Mouse (Mus musculus) erythroblast, embryonic 14.5 days (primary cell): ENCODE measurements around the gene Wdr11.

ENCODE experiments used
- GATA1 ChIP-seq: IDR thresholded peaks from 2 replicates; pipeline ENCODE4 v1.6.1; 2012; ENCODE audit warnings: low read length, inconsistent platforms, mixed read lengths
- TAL1 ChIP-seq: IDR thresholded peaks from 3 replicates; pipeline ENCODE4 v1.6.1; 2012; ENCODE audit warnings: low read length, inconsistent platforms, mixed read lengths

DNA sequence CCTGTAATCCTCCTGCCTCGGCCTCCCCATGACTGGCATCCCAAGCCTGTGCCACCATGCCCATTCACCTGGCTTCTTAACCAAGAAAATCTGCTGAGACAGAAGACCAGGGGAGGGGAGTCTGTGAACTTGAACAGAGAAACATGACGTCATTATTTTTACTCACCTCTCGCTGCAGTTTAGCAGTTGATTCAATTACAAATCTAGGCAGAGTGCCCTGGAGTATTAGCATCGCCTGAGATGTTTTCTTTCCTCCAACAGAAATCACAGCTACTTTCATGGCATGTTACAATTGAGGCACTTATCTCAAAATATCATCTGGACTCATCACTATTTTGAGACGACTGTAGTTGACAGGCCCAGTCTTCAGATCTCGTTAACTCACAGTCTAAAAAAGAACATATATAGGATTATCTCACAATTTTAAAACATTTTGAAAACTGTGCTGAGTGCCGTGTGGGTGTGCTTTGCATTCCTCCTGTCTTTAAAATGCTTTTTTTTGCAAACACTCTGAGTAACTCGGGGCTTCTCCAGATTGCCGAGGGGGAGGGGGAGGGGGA lies 61.3 kb downstream of the Wdr11 start:
- no peak for TF ChIP-seq TAL1
- TF ChIP-seq GATA1: no peak
